Mouse (Mus musculus): ENCODE data around the gene Dnajc30.

DNA sequence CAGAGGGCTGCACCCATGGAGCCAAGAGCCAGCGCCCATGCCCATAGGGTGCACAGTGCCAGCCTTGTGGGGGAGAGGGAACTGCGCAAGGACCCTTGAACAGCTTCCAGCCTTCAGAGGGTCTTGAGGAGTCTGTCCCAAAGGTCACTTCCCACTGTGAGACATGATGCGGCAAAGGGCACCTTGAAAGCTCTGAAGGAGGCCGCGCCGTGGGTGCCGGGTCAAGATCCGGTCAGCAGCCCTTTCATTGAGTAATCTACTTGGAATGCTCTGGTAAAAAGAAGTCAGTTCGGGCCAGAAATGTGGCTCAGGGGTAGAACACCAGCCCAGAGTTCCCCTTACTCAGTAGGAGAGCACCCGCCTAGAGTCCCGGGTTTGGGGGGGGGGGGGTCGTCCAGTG is 49.8 kb downstream of the Dnajc30 start:
- TF ChIP-seq CTCF (IDR thresholded peaks at IDR 0.05; ENCODE audit: insufficient read depth, low read depth, low read length) = no peak
- TF ChIP-seq POLR2A (IDR thresholded peaks at IDR 0.05; ENCODE audit: insufficient read depth, low read depth, low read length) = no peak

Data from olfactory bulb, adult 2 months (tissue).